Mouse (Mus musculus): ENCODE measurements around the gene Il10. TPM values are rescaled to one million over a fixed set of nuclear protein-coding genes. Genes with fewer than 3 reads are reported as not detected.
"Not testable (repeated sequence)": the region's sequence is repeated elsewhere in the genome, so short reads cannot be mapped to it uniquely, and the experiment has no call there.

Il10 gene
- polyA plus RNA-seq, 1 experiment from 2014 or later: not detected

GRCm38 (mm10) chr1:131022591-131023249, 3.1 kb downstream of the Il10 start:
- Histone ChIP-seq H3K4me3 (ENCODE audit: low read depth, low read length) (no peak overlapping the region), H3K4me2 (replicated peaks; ENCODE audit: low read depth, low read length) (no peak overlapping the region), H3K9ac (ENCODE audit: low read depth, low read length) (no peak overlapping the region), H3K27ac (ENCODE audit: low read depth, low read length) (no peak overlapping the region), H3K9me3 (ENCODE audit: control insufficient read depth, low read length) (no peaks in the 10 kb centered on the region), H3K27me3 (ENCODE audit: control insufficient read depth, insufficient read depth, low read length) (no peaks in the 10 kb centered on the region), H3K4me1 (replicated peaks; ENCODE audit: control insufficient read depth, insufficient read depth, low read length) (no peaks in the 10 kb centered on the region), H3K36me3 (ENCODE audit: control insufficient read depth, insufficient read depth, low read length) (no peaks in the 10 kb centered on the region)
- no peak for ATAC-seq (ENCODE audit: low FRiP score)
- WGBS: 77% methylated on average over 5 of the region's 5 CpGs
- no peak for DNase-seq (ENCODE audit: low spot score)

- H3K27me3 ChIP-seq (ENCODE audit: control insufficient read depth, insufficient read depth, low read length); DNase-seq (ENCODE audit: low spot score); H3K9me3 ChIP-seq (ENCODE audit: control insufficient read depth, low read length); H3K27ac ChIP-seq (ENCODE audit: low read depth, low read length); ATAC-seq (ENCODE audit: low FRiP score); H3K4me2 ChIP-seq (replicated peaks; ENCODE audit: low read depth, low read length); H3K4me1 ChIP-seq (replicated peaks; ENCODE audit: control insufficient read depth, insufficient read depth, low read length); H3K4me3 ChIP-seq (ENCODE audit: low read depth, low read length); H3K36me3 ChIP-seq (ENCODE audit: control insufficient read depth, insufficient read depth, low read length); H3K9ac ChIP-seq (ENCODE audit: low read depth, low read length): not testable (repeated sequence)
- 85% methylated on average over 4 of the region's 4 CpGs for WGBS
These were observed 3.7 kb downstream of the Il10 start for GRCm38 (mm10) chr1:131023250-131023858.

- ATAC-seq (ENCODE audit: low FRiP score) (no peak), DNase-seq (ENCODE audit: low spot score) (no peak)
- Histone ChIP-seq H3K9ac (ENCODE audit: low read depth, low read length) (no peak overlapping the region), H3K4me3 (ENCODE audit: low read depth, low read length) (no peak overlapping the region), H3K36me3 (ENCODE audit: control insufficient read depth, insufficient read depth, low read length) (no peaks in the 10 kb centered on the region), H3K27ac (ENCODE audit: low read depth, low read length) (no peak overlapping the region), H3K9me3 (ENCODE audit: control insufficient read depth, low read length) (no peaks in the 10 kb centered on the region), H3K4me1 (replicated peaks; ENCODE audit: control insufficient read depth, insufficient read depth, low read length) (no peaks in the 10 kb centered on the region), H3K4me2 (replicated peaks; ENCODE audit: low read depth, low read length) (no peak overlapping the region), H3K27me3 (ENCODE audit: control insufficient read depth, insufficient read depth, low read length) (no peaks in the 10 kb centered on the region)
- WGBS: 87% methylated on average over 8 of the region's 8 CpGs
These were observed 5.5 kb downstream of the Il10 start for GRCm38 (mm10) chr1:131024900-131025842.

- no peak overlapping the region for H3K4me2 ChIP-seq (replicated peaks; ENCODE audit: low read depth, low read length)
- H3K4me1 ChIP-seq (replicated peaks; ENCODE audit: control insufficient read depth, insufficient read depth, low read length): no peaks in the 10 kb centered on the region
- no peaks in the 10 kb centered on the region for H3K9me3 ChIP-seq (ENCODE audit: control insufficient read depth, low read length)
- H3K27ac ChIP-seq (ENCODE audit: low read depth, low read length): no peak overlapping the region
- no peak for DNase-seq (ENCODE audit: low spot score)
- H3K4me3 ChIP-seq (ENCODE audit: low read depth, low read length): no peak overlapping the region
- no peak for ATAC-seq (ENCODE audit: low FRiP score)
- no peak overlapping the region for H3K9ac ChIP-seq (ENCODE audit: low read depth, low read length)
- no peaks in the 10 kb centered on the region for H3K27me3 ChIP-seq (ENCODE audit: control insufficient read depth, insufficient read depth, low read length)
- WGBS: 77% methylated on average over 4 of the region's 4 CpGs
- no peaks in the 10 kb centered on the region for H3K36me3 ChIP-seq (ENCODE audit: control insufficient read depth, insufficient read depth, low read length)
These were observed 6.2 kb downstream of the Il10 start for GRCm38 (mm10) chr1:131025843-131026190.

GRCm38 (mm10) chr1:131029215-131029614, 9.6 kb downstream of the Il10 start:
- Histone ChIP-seq H3K9me3 (ENCODE audit: control insufficient read depth, low read length) (no peaks in the 10 kb centered on the region), H3K27me3 (ENCODE audit: control insufficient read depth, insufficient read depth, low read length) (no peaks in the 10 kb centered on the region), H3K4me3 (ENCODE audit: low read depth, low read length) (no peak overlapping the region), H3K4me1 (replicated peaks; ENCODE audit: control insufficient read depth, insufficient read depth, low read length) (no peaks in the 10 kb centered on the region), H3K4me2 (replicated peaks; ENCODE audit: low read depth, low read length) (no peak overlapping the region), H3K27ac (ENCODE audit: low read depth, low read length) (no peak overlapping the region), H3K36me3 (ENCODE audit: control insufficient read depth, insufficient read depth, low read length) (no peaks in the 10 kb centered on the region), H3K9ac (ENCODE audit: low read depth, low read length) (no peak overlapping the region)
- WGBS: 76% methylated on average over 3 of the region's 3 CpGs
- ATAC-seq (ENCODE audit: low FRiP score): no peak
- DNase-seq (ENCODE audit: low spot score): no peak

- DNase-seq (ENCODE audit: low spot score): no peak
- no peak overlapping the region for H3K9ac ChIP-seq (ENCODE audit: low read depth, low read length)
- 61% methylated on average over 7 of the region's 7 CpGs for whole genome bisulfite sequencing
- H3K36me3 ChIP-seq (ENCODE audit: control insufficient read depth, insufficient read depth, low read length): no peaks in the 10 kb centered on the region
- no peaks in the 10 kb centered on the region for H3K4me1 ChIP-seq (replicated peaks; ENCODE audit: control insufficient read depth, insufficient read depth, low read length)
- H3K27me3 ChIP-seq (ENCODE audit: control insufficient read depth, insufficient read depth, low read length): no peaks in the 10 kb centered on the region
- H3K9me3 ChIP-seq (ENCODE audit: control insufficient read depth, low read length): no peaks in the 10 kb centered on the region
- H3K4me2 ChIP-seq (replicated peaks; ENCODE audit: low read depth, low read length): no peak overlapping the region
- no peak overlapping the region for H3K4me3 ChIP-seq (ENCODE audit: low read depth, low read length)
- no peak overlapping the region for H3K27ac ChIP-seq (ENCODE audit: low read depth, low read length)
- ATAC-seq (ENCODE audit: low FRiP score): no peak
These were observed 10.6 kb downstream of the Il10 start for GRCm38 (mm10) chr1:131030261-131030660.

GRCm38 (mm10) chr1:131031267-131031666, 11.6 kb downstream of the Il10 start:
- Histone ChIP-seq H3K27me3 (ENCODE audit: control insufficient read depth, insufficient read depth, low read length) (no peaks in the 10 kb centered on the region), H3K36me3 (ENCODE audit: control insufficient read depth, insufficient read depth, low read length) (no peaks in the 10 kb centered on the region), H3K4me2 (replicated peaks; ENCODE audit: low read depth, low read length) (no peak overlapping the region), H3K4me3 (ENCODE audit: low read depth, low read length) (no peak overlapping the region), H3K27ac (ENCODE audit: low read depth, low read length) (no peak overlapping the region), H3K9me3 (ENCODE audit: control insufficient read depth, low read length) (no peaks in the 10 kb centered on the region), H3K9ac (ENCODE audit: low read depth, low read length) (no peak overlapping the region), H3K4me1 (replicated peaks; ENCODE audit: control insufficient read depth, insufficient read depth, low read length) (no peaks in the 10 kb centered on the region)
- DNase-seq (ENCODE audit: low spot score) (no peak), ATAC-seq (ENCODE audit: low FRiP score) (no peak)
- WGBS: 71% methylated on average over 3 of the region's 3 CpGs

- WGBS: 95% methylated on average over 5 of the region's 5 CpGs
- H3K4me1 ChIP-seq (replicated peaks; ENCODE audit: control insufficient read depth, insufficient read depth, low read length): no peaks in the 10 kb centered on the region
- no peak overlapping the region for H3K4me3 ChIP-seq (ENCODE audit: low read depth, low read length)
- ATAC-seq (ENCODE audit: low FRiP score): no peak
- no peaks in the 10 kb centered on the region for H3K9me3 ChIP-seq (ENCODE audit: control insufficient read depth, low read length)
- H3K4me2 ChIP-seq (replicated peaks; ENCODE audit: low read depth, low read length): no peak overlapping the region
- no peaks in the 10 kb centered on the region for H3K36me3 ChIP-seq (ENCODE audit: control insufficient read depth, insufficient read depth, low read length)
- H3K27ac ChIP-seq (ENCODE audit: low read depth, low read length): no peak overlapping the region
- no peak for DNase-seq (ENCODE audit: low spot score)
- no peaks in the 10 kb centered on the region for H3K27me3 ChIP-seq (ENCODE audit: control insufficient read depth, insufficient read depth, low read length)
- no peak overlapping the region for H3K9ac ChIP-seq (ENCODE audit: low read depth, low read length)
These were observed 18.4 kb downstream of the Il10 start for GRCm38 (mm10) chr1:131038001-131038400.
